Mouse (Mus musculus) thymus, adult 2 months (tissue): ENCODE measurements around the gene Pnma5.

Experiments
- CTCF ChIP-seq: fragments of 200-500 bp; IDR thresholded peaks from 2 replicates; pipeline ENCODE4 v1.5.1; 2012; ENCODE audit warnings: mild to moderate bottlenecking, control low read depth, low read length, moderate library complexity, borderline replicate concordance; ENCODE audit not compliant: control insufficient read depth, poor library complexity, insufficient read depth; ENCODE audit errors: extremely low read depth
- POLR2A ChIP-seq: fragments of 200-500 bp; IDR thresholded peaks from 2 replicates; pipeline ENCODE4 v1.6.1; 2012; ENCODE audit warnings: mild to moderate bottlenecking, low read length, control low read depth, moderate library complexity; ENCODE audit not compliant: control insufficient read depth, poor library complexity, insufficient read depth; ENCODE audit errors: extremely low read depth

DNA sequence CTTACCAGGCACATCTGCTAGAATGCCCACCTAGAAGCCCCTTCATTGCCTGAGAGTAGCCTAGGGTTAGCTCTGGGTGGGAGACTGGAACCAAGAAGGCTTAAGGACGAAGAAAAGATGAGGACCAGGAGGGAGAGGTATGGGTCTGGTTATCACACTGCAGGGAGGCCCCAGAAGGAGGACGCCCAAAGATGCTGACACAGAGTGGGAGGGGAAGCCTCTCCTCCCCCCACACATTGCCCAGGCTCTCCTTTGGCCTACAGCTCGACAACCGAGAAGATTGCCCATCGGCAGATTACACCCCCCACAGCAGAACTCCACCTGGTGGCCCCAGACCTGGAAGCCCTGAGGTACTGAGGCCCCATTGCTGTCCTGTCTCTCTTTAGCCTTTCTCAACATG is 33.8 kb downstream of the Pnma5 start:
- TF ChIP-seq CTCF (no peak), POLR2A (no peak)
